Mouse (Mus musculus) frontal cortex, adult 2 months (tissue): ENCODE results near the gene Ptpn7. TPM values are rescaled to one million over a fixed set of nuclear protein-coding genes. Genes with fewer than 3 reads are reported as not detected.

ENCODE experiments used
- DNase-seq, 2 experiments: peaks; one replicate each; pipeline ENCODE4 v3.0.0; 2022; ENCODE audit warnings: low spot score in 1 of 2; ENCODE audit errors: extremely low spot score in 1 of 2
- polyA plus RNA-seq: library from polyadenylated mRNA; depleted of rRNA; stranded (reverse); fragments of >200 nt; gene quantifications from 2 replicates; pipeline ENCODE4 v1.2.3, GENCODE M21; 2012

The Ptpn7 gene
- polyA plus RNA-seq, 1 experiment = 0.20 TPM

DNA sequence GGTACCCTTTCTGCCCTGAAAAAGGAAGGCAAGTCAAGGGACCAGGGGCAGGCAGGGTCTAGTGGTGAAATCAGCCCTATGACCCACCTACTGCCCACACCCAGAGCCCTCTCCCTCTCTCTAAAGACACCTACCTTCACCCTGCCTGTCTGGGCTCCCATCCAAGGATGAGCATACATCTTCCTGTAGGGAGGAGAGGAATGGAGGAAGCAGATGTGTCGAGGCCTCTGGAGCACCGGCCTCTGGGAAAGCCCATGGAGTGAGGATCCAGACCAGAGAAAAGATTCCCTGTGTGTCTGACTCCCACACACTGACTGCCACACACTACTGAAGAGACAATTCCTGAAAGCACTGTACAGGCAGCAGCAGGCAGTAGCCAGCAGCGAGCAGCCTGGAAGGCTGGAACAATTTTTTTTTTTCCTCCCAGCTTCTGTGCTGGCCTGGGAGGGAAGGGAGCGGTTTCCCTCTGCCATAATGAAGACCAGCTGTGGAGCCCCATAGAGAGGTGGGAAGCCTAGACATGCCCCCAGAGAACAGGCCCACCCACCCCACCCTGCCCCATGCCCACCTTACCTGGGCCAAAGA lies 6.0 kb upstream of the Ptpn7 start:
- DNase-seq = peak in 1 of 2 experiments; percentile 55

DNA sequence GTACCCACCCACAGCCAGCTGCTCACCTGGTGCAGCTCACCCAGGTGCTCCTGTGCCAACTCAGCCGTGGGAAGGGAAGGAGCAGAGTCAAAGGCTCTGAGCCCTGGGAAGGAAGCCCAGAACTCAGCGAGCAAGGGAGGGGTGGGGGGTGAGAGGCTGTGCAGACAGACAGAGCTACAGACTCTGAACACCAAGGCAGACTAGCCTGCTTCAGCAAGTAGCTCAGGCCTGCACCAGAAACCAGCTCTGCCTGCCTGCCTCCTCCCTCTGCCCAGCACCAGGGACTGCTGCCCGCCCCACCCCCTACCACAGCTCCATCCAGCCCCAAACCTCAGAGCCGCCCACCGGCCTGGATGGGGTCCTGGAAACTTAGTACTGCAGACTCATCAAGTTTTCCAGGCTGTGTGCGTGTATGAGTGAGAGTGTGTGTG lies 4.5 kb upstream of the Ptpn7 start:
- DNase-seq = no peak

DNA sequence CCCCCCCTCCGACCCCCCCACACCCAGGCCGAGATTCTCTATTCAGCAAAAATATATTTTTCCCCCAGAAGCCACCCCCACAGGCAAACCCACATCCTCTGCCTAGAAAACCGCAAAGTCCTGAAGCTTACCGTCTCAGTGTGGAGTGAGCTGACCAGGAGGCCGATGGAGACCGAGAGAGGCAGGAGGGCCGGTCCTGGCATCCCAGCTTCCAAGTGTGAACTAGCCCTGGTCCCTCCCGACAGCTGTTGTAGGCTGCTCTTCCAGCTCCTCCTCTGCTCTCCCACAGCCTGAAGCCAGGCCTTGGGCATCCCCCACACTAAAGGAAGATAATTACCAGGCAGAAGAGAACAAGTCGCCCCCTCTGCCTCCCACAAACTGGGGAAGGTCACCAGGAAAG lies 3.5 kb upstream of the Ptpn7 start:
- no peak for DNase-seq

DNA sequence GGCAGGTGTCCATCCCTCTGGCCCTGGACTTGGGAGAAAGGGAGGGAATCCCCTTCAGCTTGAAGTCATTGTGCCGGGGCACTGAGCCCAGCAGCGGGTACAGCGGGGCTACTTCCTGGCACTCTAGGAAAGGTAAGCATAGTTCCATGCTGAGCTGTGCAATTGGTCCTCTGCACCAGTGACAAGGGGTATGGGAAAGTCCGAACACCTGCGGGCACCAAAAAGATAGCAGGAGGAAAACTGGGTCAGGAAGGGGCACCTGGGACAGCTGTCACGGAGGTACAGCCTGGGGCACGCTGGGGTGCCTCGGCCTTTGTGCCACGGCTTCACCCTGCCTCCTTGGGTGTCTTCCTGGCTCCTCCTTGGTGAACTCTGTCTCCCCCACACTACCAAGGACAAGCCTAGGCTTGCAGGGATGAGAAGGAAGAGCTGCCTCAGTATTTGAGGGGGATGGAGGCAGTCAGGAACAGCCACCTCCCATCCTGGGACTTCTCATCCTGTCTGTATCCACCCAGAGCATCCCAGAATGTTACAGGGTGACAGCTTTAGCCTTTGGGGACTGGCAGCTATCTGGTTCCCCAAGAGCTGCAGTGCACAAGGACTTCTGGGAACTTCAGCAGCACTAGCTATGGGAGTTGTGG lies 2.8 kb upstream of the Ptpn7 start:
- no peak for DNase-seq

DNA sequence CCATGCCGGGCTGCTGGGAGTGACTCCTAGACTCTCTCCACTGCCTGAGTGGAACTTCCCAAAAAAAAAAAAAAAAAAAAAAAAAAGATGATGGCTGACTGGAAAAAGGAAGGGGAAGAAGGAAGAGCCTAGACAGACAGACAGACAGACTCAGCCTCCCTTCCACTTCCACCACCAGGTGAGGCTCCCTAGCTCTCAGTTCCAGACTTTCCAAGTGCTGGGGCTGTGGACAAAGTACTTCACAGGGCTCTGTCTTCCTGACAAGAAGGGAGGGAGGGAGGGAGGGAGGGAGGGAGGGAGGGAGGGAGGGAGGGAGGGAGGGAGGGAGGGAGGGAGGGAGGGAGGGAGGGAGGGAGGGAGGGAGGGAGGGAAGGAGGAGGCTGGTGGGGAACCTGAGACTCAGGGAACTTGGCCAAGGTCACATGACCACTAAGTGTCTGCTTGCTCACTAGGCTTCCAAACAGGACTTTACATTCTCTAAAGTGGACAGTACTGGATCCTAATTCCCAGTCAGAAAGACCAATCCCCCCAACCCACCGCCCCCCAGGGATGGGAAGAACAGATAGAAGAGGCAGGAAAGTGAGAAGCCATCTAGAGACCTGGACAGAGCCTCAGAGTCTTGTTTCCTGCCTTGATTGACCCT lies 2.0 kb upstream of the Ptpn7 start:
- DNase-seq = no peak

DNA sequence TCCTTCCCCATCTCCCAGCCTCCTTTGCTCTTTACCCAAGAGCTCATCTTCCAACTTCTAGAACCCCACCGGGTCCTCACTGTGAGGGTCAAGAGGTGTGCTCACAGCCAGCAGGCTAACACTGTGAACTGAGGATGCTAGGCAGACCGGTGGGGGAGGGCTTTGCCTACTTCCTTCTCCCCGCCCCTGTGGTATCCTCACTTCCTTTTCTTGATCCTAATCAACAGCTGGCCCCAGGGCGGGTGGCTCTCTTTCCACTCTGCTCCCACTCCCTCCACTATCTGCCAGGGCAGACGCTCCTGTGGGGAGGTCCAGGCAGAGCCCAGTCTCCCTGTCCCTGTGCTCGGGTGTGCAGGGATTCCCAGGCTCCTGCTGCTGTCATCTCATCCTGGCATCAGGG lies 1.5 kb upstream of the Ptpn7 start:
- no peak for DNase-seq

DNA sequence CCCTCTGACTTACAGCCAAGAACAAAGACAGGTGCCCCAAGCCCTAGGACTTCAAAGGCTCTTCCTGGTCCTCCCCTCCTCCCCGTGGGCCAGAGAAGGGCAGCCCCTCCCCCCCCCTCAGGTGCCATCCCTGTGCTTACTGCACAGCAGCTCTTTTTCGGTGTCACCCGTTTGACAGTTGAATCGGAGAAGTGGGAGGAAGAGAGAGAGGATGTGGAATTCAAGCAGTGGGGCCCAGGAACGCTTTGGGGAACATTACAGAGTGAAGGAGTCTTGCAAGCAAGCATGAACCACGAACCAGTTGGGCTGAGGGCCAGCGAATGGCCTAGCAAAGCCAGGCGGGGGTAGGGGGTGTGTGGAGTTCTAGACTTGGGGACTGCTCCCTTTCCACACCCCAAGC lies 940 bp upstream of the Ptpn7 start:
- no peak for DNase-seq

DNA sequence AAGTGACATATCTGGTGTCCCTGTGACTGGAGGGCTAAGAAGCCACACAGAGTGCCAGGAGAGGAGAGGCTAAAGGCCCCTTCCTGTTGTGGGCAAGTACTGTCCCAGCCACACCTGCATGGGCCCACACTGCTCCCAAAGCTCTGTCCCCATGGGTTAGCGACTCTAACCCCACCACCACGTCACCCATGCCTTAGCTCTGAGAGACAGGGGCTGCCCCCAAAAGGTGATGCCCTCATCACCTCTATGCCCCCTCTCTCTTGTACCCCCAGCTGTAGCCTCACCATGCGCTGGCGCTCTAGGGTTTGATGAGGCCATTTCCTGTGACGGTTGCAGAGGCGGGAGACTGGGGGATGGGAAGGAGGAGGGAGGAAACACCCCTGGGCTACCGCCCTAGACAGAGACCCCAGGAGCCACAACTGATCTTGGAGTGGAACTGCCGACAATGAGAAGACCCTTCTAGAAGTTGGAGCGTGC lies 431 bp downstream of the Ptpn7 start:
- no peak for DNase-seq

DNA sequence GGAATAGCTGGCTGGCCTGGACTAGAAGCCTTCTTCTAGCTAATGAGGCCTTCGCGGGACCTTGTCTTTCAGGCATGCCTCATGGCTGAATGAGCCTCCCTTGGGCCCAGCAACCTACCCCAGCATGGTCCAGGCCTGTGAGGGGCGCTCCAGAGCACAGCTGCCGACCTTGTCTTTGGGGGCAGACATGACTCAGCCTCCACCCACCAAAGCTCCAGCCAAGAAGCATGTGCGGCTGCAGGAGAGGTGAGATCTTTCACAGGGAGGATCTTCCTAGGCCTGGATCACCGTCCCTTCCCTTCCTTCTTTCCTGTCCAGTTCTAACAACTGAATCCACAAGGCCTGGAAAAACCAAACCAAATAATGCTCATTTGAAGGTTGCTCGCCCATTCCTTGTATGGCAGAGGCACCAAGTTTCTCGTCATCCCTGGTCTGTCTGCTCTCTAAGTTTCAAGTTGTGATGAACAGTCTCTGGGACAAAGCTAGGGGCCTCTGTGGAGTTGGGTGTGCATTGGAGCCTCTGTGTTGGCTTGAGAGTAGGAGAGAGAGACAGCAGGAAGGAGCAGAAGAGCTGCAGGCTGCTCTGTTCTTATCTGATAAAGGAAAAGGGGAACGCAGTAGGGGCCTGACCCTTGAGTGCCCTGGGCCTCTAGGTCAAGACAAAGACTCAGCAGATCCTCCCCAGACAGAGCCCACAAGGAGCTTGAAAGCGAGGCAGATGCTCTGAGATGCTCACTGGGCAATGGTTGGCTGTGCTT lies 1.4 kb downstream of the Ptpn7 start:
- no peak for DNase-seq

DNA sequence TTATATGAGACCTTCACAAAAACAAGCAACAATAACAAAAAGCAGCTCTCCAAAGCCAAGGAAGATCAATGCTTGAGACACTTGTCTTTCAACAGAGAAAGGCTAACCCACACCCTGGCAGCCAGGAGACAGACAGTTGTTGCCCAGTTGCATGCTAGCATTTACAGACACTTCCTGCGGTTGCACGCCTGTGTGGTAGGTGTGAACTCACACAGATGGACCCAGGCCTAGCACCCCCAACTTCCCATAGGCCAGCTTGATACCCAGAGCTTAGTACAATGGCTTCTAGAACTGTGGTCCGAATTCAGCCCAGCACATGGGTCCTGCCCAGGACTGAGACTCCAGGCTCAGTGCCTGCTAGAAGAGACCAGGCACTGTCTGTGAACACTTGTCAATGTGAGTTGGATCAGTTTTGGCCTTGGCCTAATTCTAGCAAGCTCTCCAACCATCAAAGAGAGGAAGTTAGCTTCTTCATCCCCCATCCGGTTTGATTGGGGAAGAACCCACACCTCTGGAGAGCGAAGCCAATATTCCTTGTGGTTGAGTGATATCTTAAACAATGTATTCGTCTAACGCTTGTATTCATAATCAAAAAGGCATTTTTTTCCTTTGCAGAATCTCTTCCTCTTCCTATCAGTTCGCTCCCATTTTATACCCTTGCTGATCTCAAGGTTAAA lies 2.7 kb downstream of the Ptpn7 start:
- DNase-seq = no peak

DNA sequence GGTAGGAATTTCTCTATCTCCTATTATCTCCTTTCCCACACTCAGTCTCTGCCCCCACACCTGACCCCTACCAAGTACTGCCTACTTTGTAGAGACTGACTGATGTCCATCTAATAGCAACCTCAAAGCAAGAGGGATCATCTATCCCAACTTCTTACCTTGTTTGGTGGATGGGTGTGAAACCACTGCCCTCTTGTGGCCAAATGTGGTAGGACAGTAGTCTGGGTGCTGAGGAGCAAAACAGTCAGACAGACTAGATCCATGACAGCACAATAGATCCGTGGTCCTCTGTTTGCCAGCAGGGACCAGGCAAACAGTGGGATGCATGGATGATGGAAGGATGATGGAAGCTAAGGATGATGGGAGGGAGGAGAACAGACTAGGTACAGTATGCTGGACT lies 4.0 kb downstream of the Ptpn7 start:
- DNase-seq = peak in 1 of 2 experiments; percentile 81

DNA sequence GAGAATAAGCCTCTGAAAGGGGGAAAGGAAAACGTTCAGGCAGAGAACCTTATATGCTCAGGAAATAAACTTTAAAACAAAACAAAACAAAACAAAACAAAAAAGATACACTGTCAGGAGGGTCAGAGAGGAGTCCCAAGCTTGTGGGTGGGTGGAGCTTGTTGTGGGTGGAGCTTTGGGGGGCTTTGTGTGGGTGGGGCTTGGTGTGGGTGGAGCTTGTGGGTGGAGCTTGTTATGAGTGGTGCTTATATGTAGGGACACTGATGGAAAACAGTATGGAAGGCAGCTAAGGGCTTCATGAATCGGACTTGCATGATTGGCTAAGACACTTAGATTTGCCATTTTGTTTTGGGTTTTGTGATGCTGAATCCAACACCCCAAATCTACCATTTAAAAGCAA lies 7.4 kb downstream of the Ptpn7 start:
- DNase-seq = no peak

DNA sequence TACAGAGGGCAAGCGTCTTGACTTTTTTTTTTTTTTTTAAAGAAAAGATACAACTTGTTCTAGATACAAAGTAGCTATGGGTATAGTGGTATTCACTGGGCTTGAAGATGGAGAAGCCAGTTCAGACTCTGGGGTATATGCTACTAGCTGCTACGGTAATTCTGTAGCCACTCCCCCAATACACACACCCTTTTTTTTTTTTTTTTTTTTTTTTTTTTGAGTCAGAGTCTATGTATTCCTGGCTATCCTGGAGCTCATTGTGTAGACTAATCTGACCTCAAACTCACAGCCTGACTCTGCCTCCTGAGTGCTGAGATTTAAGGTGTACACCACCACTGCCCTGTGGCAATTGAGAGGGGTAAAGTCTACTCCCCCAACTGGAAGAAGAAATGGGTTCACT lies 10.0 kb downstream of the Ptpn7 start:
- no peak for DNase-seq

DNA sequence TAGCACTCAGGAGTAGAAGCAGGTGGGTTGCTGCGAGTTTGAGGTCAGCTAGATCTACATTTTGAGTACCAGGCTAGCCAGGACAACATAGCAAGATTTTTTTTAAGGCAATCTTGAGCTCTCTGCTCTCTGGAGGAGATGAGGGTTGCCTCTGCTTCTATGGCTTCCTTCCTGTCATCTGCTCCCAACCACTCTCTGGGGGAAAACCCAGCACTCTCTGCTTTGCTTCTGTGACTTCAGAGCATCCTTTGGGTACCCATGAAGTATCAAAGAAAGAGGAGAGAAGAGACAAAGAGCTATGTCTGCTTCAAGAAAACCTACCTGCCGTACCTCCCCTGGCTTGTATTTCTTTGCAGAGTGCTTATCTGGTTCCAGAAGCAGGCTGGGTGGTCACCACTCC lies 11.4 kb downstream of the Ptpn7 start:
- no peak for DNase-seq

DNA sequence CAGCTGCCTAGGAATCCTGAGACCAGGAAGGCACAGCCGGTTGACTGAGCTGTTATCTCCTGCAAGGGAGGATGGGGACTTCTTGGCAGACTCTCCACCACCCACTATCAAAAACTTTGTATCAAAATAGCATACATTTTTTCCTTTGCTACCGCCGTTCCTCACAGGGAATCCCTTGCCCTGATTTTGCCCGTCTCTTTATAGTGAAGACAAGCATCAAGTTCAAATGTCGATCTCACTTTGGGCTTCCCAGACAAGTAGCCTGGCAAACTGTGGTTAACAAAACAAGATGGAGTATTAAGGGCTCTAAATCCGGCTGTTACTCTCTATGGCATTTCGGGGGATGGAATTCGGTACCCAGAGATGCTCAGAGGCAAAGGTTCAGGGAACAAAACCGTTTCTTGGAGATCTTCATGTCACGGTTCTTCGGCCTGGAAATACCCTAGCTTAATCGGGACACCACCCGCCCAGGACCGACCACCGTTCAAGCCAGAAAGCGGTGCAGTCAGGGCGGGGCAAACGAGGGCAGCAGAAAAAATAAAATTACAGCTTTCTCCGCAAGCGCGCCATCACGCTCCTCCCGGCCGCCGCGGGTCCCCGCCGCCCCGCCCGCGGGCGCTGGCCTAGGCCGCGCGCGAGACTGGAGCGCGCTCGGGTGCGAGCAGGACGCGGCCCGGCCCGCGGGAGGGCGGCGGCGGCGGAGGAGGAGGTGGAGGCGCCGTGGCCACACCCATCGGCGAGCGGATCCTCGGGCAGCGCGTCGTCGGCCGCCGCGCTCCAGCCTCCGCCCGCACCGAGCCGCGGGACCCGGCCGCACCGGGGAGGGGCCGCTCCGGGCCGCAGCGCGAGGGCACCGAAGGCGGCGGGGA lies 13.8 kb downstream of the Ptpn7 start, which contains the start of gene Arl8a:
TSS of gene Arl8a (plus strand) at position 748 of the 869 bp plus-strand sequence.
- DNase-seq = peak in 1 of 2 experiments; percentile 84

DNA sequence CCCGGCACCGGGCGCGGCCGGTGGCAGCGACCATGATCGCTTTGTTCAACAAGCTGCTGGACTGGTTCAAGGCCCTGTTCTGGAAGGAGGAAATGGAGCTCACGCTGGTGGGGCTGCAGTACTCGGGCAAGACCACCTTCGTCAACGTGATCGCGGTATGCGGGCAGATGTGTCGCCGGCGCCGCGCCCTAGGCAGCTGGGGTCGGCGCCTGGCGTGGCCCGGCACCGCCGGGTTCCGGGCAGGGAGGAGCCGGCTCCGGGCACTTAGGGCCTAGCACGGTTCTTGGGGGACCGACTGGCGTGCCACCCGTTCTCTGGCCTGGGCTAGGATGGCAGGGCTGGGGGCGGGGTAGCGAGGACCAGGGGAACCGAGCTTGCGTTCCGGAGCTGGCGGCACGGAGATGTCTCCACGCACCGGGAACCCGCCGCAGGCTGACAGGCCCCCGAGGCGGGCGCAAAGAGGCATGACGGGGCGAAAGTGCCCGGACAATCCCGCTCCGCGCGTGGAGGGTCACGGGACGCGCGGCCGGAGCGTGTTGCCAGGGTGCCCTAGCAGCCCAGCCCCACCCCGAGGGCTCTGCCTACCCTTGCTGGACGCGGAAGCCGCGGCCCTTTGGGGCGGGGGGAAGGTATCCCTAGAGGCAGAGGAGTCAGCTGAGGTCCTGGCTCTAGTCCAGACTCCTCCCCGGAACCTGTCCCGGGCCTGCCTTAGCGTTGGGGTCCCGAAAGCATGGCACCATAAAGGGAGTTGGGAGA lies 14.6 kb downstream of the Ptpn7 start:
- peak; percentile 58 to 76 for DNase-seq

DNA sequence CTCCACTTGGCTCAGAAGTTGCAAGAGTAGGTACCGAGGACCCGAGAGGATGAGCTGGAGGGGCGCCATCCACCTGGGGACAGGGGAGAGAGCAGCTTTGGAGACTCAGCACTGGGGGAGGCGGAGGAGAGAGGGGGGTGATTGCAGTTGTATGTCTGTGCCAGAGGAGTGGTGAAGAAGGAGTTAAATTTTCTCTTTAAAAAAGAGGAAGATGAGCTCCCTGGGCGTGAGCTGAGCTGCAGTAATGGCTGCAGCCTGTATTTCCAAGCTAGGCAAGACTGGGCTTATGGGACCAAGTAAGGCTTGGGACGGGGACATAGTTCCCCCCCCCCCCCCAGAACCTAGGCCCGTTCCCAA lies 15.2 kb downstream of the Ptpn7 start:
- DNase-seq = no peak

DNA sequence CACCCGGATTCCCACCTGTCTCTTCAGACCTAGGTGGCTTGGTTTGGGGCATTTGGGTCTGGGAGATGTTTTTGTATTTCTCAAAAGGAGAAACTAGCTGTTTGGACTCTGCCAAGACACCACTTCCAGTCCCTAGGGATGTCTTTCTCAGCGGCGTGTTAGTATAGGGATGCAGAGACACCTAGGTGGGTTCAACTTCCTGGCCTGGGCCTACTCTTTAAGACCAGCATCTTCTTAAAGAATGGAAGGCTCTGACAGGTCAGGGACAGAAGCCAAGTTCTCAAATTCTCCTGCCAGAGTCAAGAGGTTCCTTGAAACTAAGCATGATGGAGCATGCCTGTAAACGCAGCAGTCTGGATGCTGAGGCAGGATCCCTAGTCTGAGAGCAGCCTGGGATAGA lies 16.0 kb downstream of the Ptpn7 start:
- no peak for DNase-seq

DNA sequence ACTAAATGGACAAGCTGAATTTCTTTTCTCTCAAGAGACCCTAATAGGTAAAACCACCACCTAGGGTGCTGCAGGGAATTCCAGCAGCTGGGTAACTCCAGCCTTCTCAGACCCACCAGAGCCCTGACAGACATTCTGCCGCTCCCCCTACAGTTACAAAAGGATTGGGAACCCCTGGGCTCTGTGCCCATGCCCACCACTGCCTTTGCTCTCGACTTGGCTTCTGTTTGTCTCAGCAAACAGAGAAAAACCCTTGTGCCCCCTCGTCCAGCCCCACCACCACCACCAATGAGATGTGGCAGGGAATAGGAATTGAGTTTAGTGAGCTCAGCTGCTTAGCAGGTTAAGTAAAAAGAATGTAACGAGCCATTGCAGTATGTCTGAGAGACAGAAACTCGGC lies 16.5 kb downstream of the Ptpn7 start:
- no peak for DNase-seq
